Comparison of ENCODE assay signal across 19 mouse cellular contexts in genomic region chr2:78986984-78987383, GRCm38 (mm10).
DNase-seq lines count a peak whose midpoint lies in the region; TF ChIP-seq lines count a peak whose summit lies in the region.
"Had no signal": no experiment of that assay in that cellular context is flagged by ENCODE, and none has a peak within 500 bp of the region (broad histone marks: within the 10 kb centered on the region; RNA-seq: fewer than 3 reads in every experiment).

No protein-coding gene starts in this region.

- no peak for TF ChIP-seq CTCF in left cerebral cortex, adult 2 months (IDR thresholded peaks at IDR 0.05)

- intact Hi-C loops in left cerebral cortex, postnatal 14 days (cut with DNase I) = no loop called here
- intact Hi-C loops in left cerebral cortex, adult 2 months (cut with DNase I) = no loop called here

- peak; percentile 37 to 44 for DNase-seq in cerebellum, postnatal 14 days
- no peak for DNase-seq in cerebellum, postnatal 36 days
- DNase-seq in left cerebral cortex, postnatal 14 days (ENCODE audit: low spot score in 2 of 2) = peak; percentile 4 to 53
- no peak for DNase-seq in left cerebral cortex, adult 2 months (ENCODE audit: extremely low spot score in 1 of 2, low spot score in 2 of 2)
- peak; percentile 24 to 41 for DNase-seq in right cerebral cortex, postnatal 10 days (ENCODE audit: low spot score in 2 of 2)
- DNase-seq in right cerebral cortex, postnatal 4 days = no peak
- no peak for DNase-seq in yolk sac, embryonic 10.5 days (ENCODE audit: low spot score)
- DNase-seq in spleen, postnatal 14 days (ENCODE audit: low spot score in 2 of 2) = no peak
- DNase-seq: adrenal gland, adult 8-10 months; cerebellum, adult 2 months; gastrocnemius, postnatal 10 days; heart, adult 2 months; kidney, adult 8-10 months; kidney, postnatal 25 days; liver; lung, adult 18-20 months had no signal

- no peak overlapping the region for H3K4me3 ChIP-seq in left cerebral cortex, adult 2 months
- H3K4me3 ChIP-seq: heart, adult 2 months; heart, embryonic 15.5 days; neural tube, embryonic 12.5 days had no signal

- H3K27ac ChIP-seq in left cerebral cortex, adult 2 months = no peak overlapping the region
- H3K27ac ChIP-seq: heart, adult 2 months; heart, embryonic 15.5 days; macrophage; neural tube, embryonic 12.5 days had no signal

Comparison
In these comparisons a context has a peak if more than half of its experiments do, and no peak if none do; other contexts are left out.
1. DNase-seq: peak in cerebellum, postnatal 14 days (2 of 2), left cerebral cortex, postnatal 14 days (2 of 2) and right cerebral cortex, postnatal 10 days (2 of 2); none in cerebellum, postnatal 36 days (0 of 2), left cerebral cortex, adult 2 months (0 of 2), right cerebral cortex, postnatal 4 days (single experiment), yolk sac, embryonic 10.5 days (single experiment) and spleen, postnatal 14 days (0 of 2).